12 mouse cellular contexts compared by ENCODE assay signal in genomic region chr15:84670657-84671055, GRCm38 (mm10). TPM values are rescaled to one million over a fixed set of nuclear protein-coding genes. Genes with fewer than 3 reads are reported as not detected.
DNase-seq lines count a peak whose midpoint lies in the region; ATAC-seq lines count a peak whose summit lies in the region.
"Had no signal": no experiment of that assay in that cellular context is flagged by ENCODE, and none has a peak within 500 bp of the region (broad histone marks: within the 10 kb centered on the region; RNA-seq: fewer than 3 reads in every experiment).

No protein-coding gene starts in this region.

- DNase-seq in kidney, adult 11 months = peak; percentile 36
- no peak for DNase-seq in kidney, postnatal 4 days
- DNase-seq in kidney, postnatal 14 days = no peak
- peak; percentile 45 for DNase-seq in kidney, postnatal 10 days
- peak; percentile 47 to 50 for DNase-seq in kidney, postnatal 36 days
- DNase-seq: gastrocnemius, postnatal 36 days; heart, adult 11 months had no signal

- H3K27ac ChIP-seq in kidney, embryonic 14.5 days (ENCODE audit: low read depth, low read length) = no peak overlapping the region
- H3K27ac ChIP-seq: forebrain, embryonic 15.5 days; hindbrain, embryonic 12.5 days had no signal

- no peaks in the 10 kb centered on the region for H3K9me3 ChIP-seq in kidney, embryonic 14.5 days (ENCODE audit: control insufficient read depth, low read length)
- H3K9me3 ChIP-seq: forebrain, embryonic 15.5 days; hindbrain, embryonic 12.5 days had no signal

- H3K9ac ChIP-seq in kidney, embryonic 14.5 days (ENCODE audit: low read depth, low read length) = 0 out of 2 replicates have a peak overlapping the region, but pooled peaks have one; percentile 7
- H3K9ac ChIP-seq: forebrain, embryonic 15.5 days; hindbrain, embryonic 12.5 days had no signal

- H3K36me3 ChIP-seq in kidney, embryonic 14.5 days (ENCODE audit: control insufficient read depth, insufficient read depth, low read length) = no peaks in the 10 kb centered on the region
- H3K36me3 ChIP-seq: forebrain, embryonic 15.5 days; hindbrain, embryonic 12.5 days had no signal

- no peaks in the 10 kb centered on the region for H3K27me3 ChIP-seq in kidney, embryonic 14.5 days (ENCODE audit: control insufficient read depth, insufficient read depth, low read length)
- H3K27me3 ChIP-seq: forebrain, embryonic 15.5 days; Patski had no signal

- H3K4me1 ChIP-seq in kidney, embryonic 14.5 days (ENCODE audit: control insufficient read depth, insufficient read depth, low read length) = 0 out of 2 replicates have a peak, but pooled peaks cover 4% of the 10 kb centered on the region

- WGBS in kidney, embryonic 14.5 days = 80% methylated on average over 4 of the region's 4 CpGs

- H3K4me3 ChIP-seq in kidney, embryonic 14.5 days (ENCODE audit: low read length) = no peak overlapping the region
- H3K4me3 ChIP-seq: forebrain, embryonic 15.5 days; hindbrain, embryonic 12.5 days had no signal

- H3K4me2 ChIP-seq in kidney, embryonic 14.5 days (replicated peaks; ENCODE audit: low read depth, low read length) = no peak overlapping the region
- H3K4me2 ChIP-seq: forebrain, embryonic 15.5 days; hindbrain, embryonic 12.5 days had no signal

- no peak for ATAC-seq in kidney, embryonic 14.5 days (ENCODE audit: low FRiP score, low TSS enrichment)
- ATAC-seq: activated CD4-positive, CD25-positive, alpha-beta regulatory T cell, adult 4 months; forebrain, embryonic 15.5 days; Patski had no signal

RNA-seq across cellular contexts. Expression of gene Prr5, which starts 1.2 kb away (rescaled TPM):
- polyA plus RNA-seq in kidney, embryonic 14.5 days (2014; fragmentation: Nextera tagmentation; extraction: Ambion mirVana) = 27.2 and 34.8 TPM in 2 replicates
- polyA plus RNA-seq: activated CD4-positive, CD25-positive, alpha-beta regulatory T cell, adult 4 months had no signal

RNA-seq across cellular contexts. Expression of gene Arhgap8, which starts 49.2 kb away (rescaled TPM):
- 8.7 and 10.2 TPM in 2 replicates for polyA plus RNA-seq in kidney, embryonic 14.5 days (2014; fragmentation: Nextera tagmentation; extraction: Ambion mirVana)
- polyA plus RNA-seq: activated CD4-positive, CD25-positive, alpha-beta regulatory T cell, adult 4 months had no signal

Comparison
In these comparisons a context has a peak if more than half of its experiments do, and no peak if none do; other contexts are left out.
1. DNase-seq: peak in kidney, adult 11 months (single experiment), kidney, postnatal 10 days (single experiment) and kidney, postnatal 36 days (2 of 2); none in kidney, postnatal 4 days (0 of 2) and kidney, postnatal 14 days (single experiment).